Mouse (Mus musculus): Measurements from ENCODE around the gene Tmtc2. TPM values are rescaled to one million over a fixed set of nuclear protein-coding genes. Genes with fewer than 3 reads are reported as not detected.

The Tmtc2 gene
- total and polyA plus RNA-seq, 3 experiments, result not detected

DNA sequence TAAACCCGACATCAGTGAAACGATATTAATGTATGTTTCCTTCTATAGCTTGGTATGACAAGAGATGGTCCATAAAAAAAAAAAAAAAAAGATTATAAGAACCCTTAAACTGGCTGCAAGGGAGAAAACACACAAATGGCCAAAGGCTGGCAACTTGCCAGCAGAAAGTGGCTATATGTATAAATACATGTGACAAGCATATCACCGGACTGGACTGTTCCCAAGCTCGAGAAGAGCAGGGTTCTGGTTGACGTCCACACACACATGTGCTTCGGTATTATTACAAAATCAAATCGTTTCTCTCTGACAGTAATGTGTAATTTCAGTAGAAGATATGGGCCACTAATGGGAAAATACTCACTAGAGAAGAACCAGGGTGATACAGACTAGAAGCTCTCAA is 287.2 kb downstream of the Tmtc2 start:
- Histone ChIP-seq H3K4me1 (ENCODE audit: control insufficient read depth in 1 of 2, insufficient read depth in 2 of 2) (no peaks in the 10 kb centered on the region), H3K27me3 (replicated peaks) (no peaks in the 10 kb centered on the region), H3K9me3 (replicated peaks; ENCODE audit: low read length) (peaks cover 47% of the 10 kb centered on the region), H3K9ac (ENCODE audit: insufficient read depth, low read depth) (no peak overlapping the region), H3K4me2 (ENCODE audit: insufficient read depth, low read depth, poor library complexity, severe bottlenecking) (no peak overlapping the region), H3K79me2 (replicated peaks; ENCODE audit: control insufficient read depth, extremely low read depth, insufficient read depth, poor library complexity, severe bottlenecking) (no peaks in the 10 kb centered on the region), H3K27ac (ENCODE audit: insufficient read depth, low read depth) (no peak overlapping the region), H3K4me3 (replicated peaks in 1 of 3; ENCODE audit: low read depth in 2 of 3, low read length in 2 of 3, poor library complexity in 1 of 3) (no peak overlapping the region), H3K36me3 (replicated peaks in 1 of 2; ENCODE audit: control insufficient read depth in 1 of 2, insufficient read depth in 1 of 2, low read length in 1 of 2) (no peaks in the 10 kb centered on the region)
- dilution Hi-C loops (cut with MboI; ENCODE audit: extremely low pct_ligation_motif_present, extremely low pct_unique_long_range_greater_than_20kb, low sequenced_read_pairs), result no loop called here
- in situ Hi-C loops (cut with MboI; ENCODE audit: low pct_ligation_motif_present, low pct_unique_long_range_greater_than_20kb, low sequenced_read_pairs), result no loop called here
- DNase-seq (ENCODE audit: extremely low read depth), result no peak
- TF ChIP-seq EP300 (IDR thresholded peaks at IDR 0.05; ENCODE audit: low read length) (no peak), MAX (IDR thresholded peaks at IDR 0.05; ENCODE audit: low read length) (no peak), JUN (IDR thresholded peaks at IDR 0.05; ENCODE audit: insufficient read depth, low read depth, low read length) (no peak), MXI1 (IDR thresholded peaks at IDR 0.05; ENCODE audit: low read depth, low read length) (no peak), POLR2AphosphoS2 (IDR thresholded peaks at IDR 0.05; ENCODE audit: low read depth, low read length) (no peak)

DNA sequence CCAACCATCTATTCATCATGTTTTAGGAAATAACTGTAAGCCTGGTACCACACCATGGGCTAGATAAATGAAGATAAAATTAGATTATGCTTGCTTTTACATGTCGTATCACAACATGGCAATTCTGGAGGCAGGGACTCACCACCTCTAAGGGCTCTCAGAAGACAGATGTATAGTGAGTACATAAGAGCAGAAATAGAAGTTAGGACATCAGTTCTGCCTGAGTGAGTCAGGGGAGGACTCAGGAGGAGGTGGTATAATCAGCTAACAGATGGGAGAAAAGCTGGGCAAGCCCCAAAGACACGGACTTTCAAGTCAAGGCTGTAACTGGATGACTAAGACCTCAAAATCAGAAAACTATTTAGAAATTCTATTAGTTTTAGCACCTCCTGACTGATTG is 288.0 kb downstream of the Tmtc2 start:
- TF ChIP-seq BHLHE40 (IDR thresholded peaks at IDR 0.05; ENCODE audit: low read depth, low read length) (no peak), TBP (conservative IDR thresholded peaks at IDR 0.05; ENCODE audit: low read depth, low read length) (no peak), CHD2 (IDR thresholded peaks at IDR 0.05; ENCODE audit: low read length) (no peak), CTCF (conservative IDR thresholded peaks at IDR 0.05 in 1 of 2, IDR thresholded peaks at IDR 0.05 in 1 of 2; ENCODE audit: low read depth in 2 of 2, low read length in 2 of 2) (no peak), NELFE (IDR thresholded peaks at IDR 0.05; ENCODE audit: low read depth, low read length) (no peak), ZKSCAN1 (IDR thresholded peaks at IDR 0.05; ENCODE audit: borderline replicate concordance, low read depth, low read length) (no peak), MXI1 (IDR thresholded peaks at IDR 0.05; ENCODE audit: low read depth, low read length) (no peak), HCFC1 (IDR thresholded peaks at IDR 0.05; ENCODE audit: low read depth, low read length) (no peak), MEF2A (IDR thresholded peaks at IDR 0.05; ENCODE audit: borderline replicate concordance, low read depth, low read length) (no peak)
- in situ Hi-C loops (cut with MboI; ENCODE audit: low pct_ligation_motif_present, low pct_unique_long_range_greater_than_20kb, low sequenced_read_pairs) (no loop called here), dilution Hi-C loops (cut with MboI; ENCODE audit: extremely low pct_ligation_motif_present, extremely low pct_unique_long_range_greater_than_20kb, low sequenced_read_pairs) (no loop called here)
- H3K27ac ChIP-seq (ENCODE audit: insufficient read depth, low read depth), result no peak overlapping the region
- H3K4me1 ChIP-seq (ENCODE audit: control insufficient read depth in 1 of 2, insufficient read depth in 2 of 2), result no peaks in the 10 kb centered on the region
- H3K27me3 ChIP-seq (replicated peaks), result no peaks in the 10 kb centered on the region
- no peak overlapping the region for H3K9ac ChIP-seq (ENCODE audit: insufficient read depth, low read depth)
- H3K4me3 ChIP-seq (replicated peaks in 1 of 3; ENCODE audit: low read depth in 2 of 3, low read length in 2 of 3, poor library complexity in 1 of 3), result no peak overlapping the region
- no peaks in the 10 kb centered on the region for H3K79me2 ChIP-seq (replicated peaks; ENCODE audit: control insufficient read depth, extremely low read depth, insufficient read depth, poor library complexity, severe bottlenecking)
- H3K36me3 ChIP-seq (replicated peaks in 1 of 2; ENCODE audit: control insufficient read depth in 1 of 2, insufficient read depth in 1 of 2, low read length in 1 of 2), result no peaks in the 10 kb centered on the region
- DNase-seq (ENCODE audit: extremely low read depth), result no peak
- no peak overlapping the region for H3K4me2 ChIP-seq (ENCODE audit: insufficient read depth, low read depth, poor library complexity, severe bottlenecking)
- H3K9me3 ChIP-seq (replicated peaks; ENCODE audit: low read length), result peaks cover 45% of the 10 kb centered on the region

DNA sequence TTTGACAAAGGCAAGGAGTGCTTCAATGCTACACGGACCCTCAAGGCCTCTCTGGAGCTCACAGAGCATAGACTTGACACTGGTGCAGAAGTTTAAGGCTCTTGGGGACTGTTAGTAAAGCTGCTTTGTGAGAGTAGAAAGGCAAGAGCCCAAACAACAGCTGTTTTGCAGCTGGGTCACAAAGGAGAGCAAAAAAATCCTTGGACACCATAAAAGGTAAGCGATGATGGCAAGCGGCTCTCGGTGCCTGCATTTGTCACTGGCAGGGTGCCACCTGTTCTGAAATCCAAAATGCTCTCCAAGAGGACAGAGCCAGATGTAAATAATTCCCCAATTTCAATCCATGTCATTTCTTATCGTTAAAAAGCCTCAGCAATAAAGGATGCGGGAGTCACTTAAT is 290.1 kb downstream of the Tmtc2 start:
- H3K4me2 ChIP-seq (ENCODE audit: insufficient read depth, low read depth, poor library complexity, severe bottlenecking), result no peak overlapping the region
- dilution Hi-C loops (cut with MboI; ENCODE audit: extremely low pct_ligation_motif_present, extremely low pct_unique_long_range_greater_than_20kb, low sequenced_read_pairs) (no loop called here), in situ Hi-C loops (cut with MboI; ENCODE audit: low pct_ligation_motif_present, low pct_unique_long_range_greater_than_20kb, low sequenced_read_pairs) (no loop called here)

More for the DNA sequence above, 290.1 kb downstream of the Tmtc2 start:
- peaks cover 47% of the 10 kb centered on the region for H3K9me3 ChIP-seq (replicated peaks; ENCODE audit: low read length)
- H3K9ac ChIP-seq (ENCODE audit: insufficient read depth, low read depth), result no peak overlapping the region
- H3K27ac ChIP-seq (ENCODE audit: insufficient read depth, low read depth), result no peak overlapping the region
- H3K4me1 ChIP-seq (ENCODE audit: control insufficient read depth in 1 of 2, insufficient read depth in 2 of 2), result no peaks in the 10 kb centered on the region
- no peaks in the 10 kb centered on the region for H3K27me3 ChIP-seq (replicated peaks)
- no peaks in the 10 kb centered on the region for H3K36me3 ChIP-seq (replicated peaks in 1 of 2; ENCODE audit: control insufficient read depth in 1 of 2, insufficient read depth in 1 of 2, low read length in 1 of 2)
- H3K79me2 ChIP-seq (replicated peaks; ENCODE audit: control insufficient read depth, extremely low read depth, insufficient read depth, poor library complexity, severe bottlenecking), result no peaks in the 10 kb centered on the region
- H3K4me3 ChIP-seq (replicated peaks in 1 of 3; ENCODE audit: low read depth in 2 of 3, low read length in 2 of 3, poor library complexity in 1 of 3), result no peak overlapping the region
- DNase-seq (ENCODE audit: extremely low read depth), result no peak
- no peak for TF ChIP-seq ZKSCAN1 (IDR thresholded peaks at IDR 0.05; ENCODE audit: borderline replicate concordance, low read depth, low read length)
- no peak for TF ChIP-seq USF1 (IDR thresholded peaks at IDR 0.05; ENCODE audit: low read depth, low read length)
- TF ChIP-seq USF2 (conservative IDR thresholded peaks at IDR 0.05; ENCODE audit: low read depth, low read length), result no peak
- no peak for TF ChIP-seq JUND (conservative IDR thresholded peaks at IDR 0.05; ENCODE audit: low read depth, low read length)
- TF ChIP-seq SIN3A (IDR thresholded peaks at IDR 0.05; ENCODE audit: low read length), result no peak
- TF ChIP-seq TBP (conservative IDR thresholded peaks at IDR 0.05; ENCODE audit: low read depth, low read length), result no peak
- TF ChIP-seq EP300 (IDR thresholded peaks at IDR 0.05; ENCODE audit: low read length), result no peak
- no peak for TF ChIP-seq CTCF (conservative IDR thresholded peaks at IDR 0.05 in 1 of 2, IDR thresholded peaks at IDR 0.05 in 1 of 2; ENCODE audit: low read depth in 2 of 2, low read length in 2 of 2)
- no peak for TF ChIP-seq CHD1 (IDR thresholded peaks at IDR 0.05; ENCODE audit: low read depth, low read length)
- TF ChIP-seq HCFC1 (IDR thresholded peaks at IDR 0.05; ENCODE audit: low read depth, low read length), result no peak
- no peak for TF ChIP-seq NELFE (IDR thresholded peaks at IDR 0.05; ENCODE audit: low read depth, low read length)
- TF ChIP-seq ETS1 (conservative IDR thresholded peaks at IDR 0.05; ENCODE audit: low read depth, low read length), result no peak
- TF ChIP-seq E2F4 (IDR thresholded peaks at IDR 0.05; ENCODE audit: insufficient replicate concordance, low read depth, low read length), result no peak
- no peak for TF ChIP-seq NRF1 (IDR thresholded peaks at IDR 0.05; ENCODE audit: low read depth, low read length)
- TF ChIP-seq MXI1 (IDR thresholded peaks at IDR 0.05; ENCODE audit: low read depth, low read length), result no peak
- no peak for TF ChIP-seq ZC3H11A (IDR thresholded peaks at IDR 0.05; ENCODE audit: low read depth, low read length)
- TF ChIP-seq RAD21 (IDR thresholded peaks at IDR 0.05; ENCODE audit: low read depth, low read length), result no peak
- TF ChIP-seq MYC (IDR thresholded peaks at IDR 0.05; ENCODE audit: low read depth, low read length), result no peak
- no peak for TF ChIP-seq SMC3 (IDR thresholded peaks at IDR 0.05; ENCODE audit: low read depth, low read length)
- no peak for TF ChIP-seq POLR2AphosphoS2 (IDR thresholded peaks at IDR 0.05; ENCODE audit: low read depth, low read length)

Measured in CH12.LX (cell line).